Mouse (Mus musculus) hindbrain, embryonic 16.5 days (tissue): ENCODE data around the gene Gm10160. TPM values are rescaled to one million over a fixed set of nuclear protein-coding genes. Genes with fewer than 3 reads are reported as not detected.
"Not testable (repeated sequence)": the region's sequence is repeated elsewhere in the genome, so short reads cannot be mapped to it uniquely, and the experiment has no call there.

Source experiments
- ATAC-seq: fragments of 200-750 bp; cut with Nextera tagmentation; 2 replicates; pipeline ENCODE4 v1.8.0; 2017; ENCODE audit warnings: moderate TSS enrichment, moderate library complexity
- H3K27ac ChIP-seq: fragments of 300-500 bp; sonication (generic); 2 replicates; pipeline ENCODE4 v1.5.1; 2014; ENCODE audit warnings: low read depth, mild to moderate bottlenecking, control low read depth, low read length, moderate library complexity
- H3K27me3 ChIP-seq: fragments of 300-500 bp; sonication (generic); replicated peaks from 2 replicates; pipeline ENCODE4 v1.6.1; 2014; ENCODE audit warnings: low read length; ENCODE audit not compliant: control insufficient read depth, insufficient read depth
- H3K36me3 ChIP-seq: fragments of 300-500 bp; sonication (generic); 2 replicates; pipeline ENCODE4 v1.6.1; 2014; ENCODE audit warnings: mild to moderate bottlenecking, low read length, moderate library complexity, mixed read lengths; ENCODE audit not compliant: control insufficient read depth, insufficient read depth
- H3K4me1 ChIP-seq: fragments of 300-500 bp; sonication (generic); 2 replicates; pipeline ENCODE4 v1.6.1; 2014; ENCODE audit warnings: low read depth, low read length; ENCODE audit not compliant: control insufficient read depth, insufficient read depth
- H3K4me2 ChIP-seq: fragments of 300-500 bp; sonication (generic); 2 replicates; pipeline ENCODE4 v1.6.1; 2014; ENCODE audit warnings: mild to moderate bottlenecking, low read length, control low read depth, moderate library complexity
- H3K4me3 ChIP-seq: fragments of 300-500 bp; sonication (generic); 2 replicates; pipeline ENCODE4 v1.5.1; 2014; ENCODE audit warnings: mild to moderate bottlenecking, low read length, control low read depth, moderate library complexity
- H3K9ac ChIP-seq: fragments of 300-500 bp; sonication (generic); 2 replicates; pipeline ENCODE4 v1.6.1; 2014; ENCODE audit warnings: low read depth, mild to moderate bottlenecking, control low read depth, low read length, moderate library complexity
- H3K9me3 ChIP-seq: fragments of 300-500 bp; sonication (generic); 2 replicates; pipeline ENCODE4 v1.6.1; 2014; ENCODE audit warnings: mild to moderate bottlenecking, low read length, moderate library complexity; ENCODE audit not compliant: control insufficient read depth
- WGBS: fragments of 180-500 bp; shearing (Covaris S2); extraction: QIAGEN DNeasy Blood & Tissue Kit; methylation state at CpG from one replicate; pipeline ENCODE4 v1.1.7; 2014; 5-methylcytosine and 5-hydroxymethylcytosine counted together
- polyA plus RNA-seq: library from polyadenylated mRNA; unstranded; fragments of >200 nt; fragmentation: Nextera tagmentation; extraction: Ambion mirVana; gene quantifications from 2 replicates; pipeline ENCODE4 v1.2.1, GENCODE M21; 2015

Gm10160 gene
- polyA plus RNA-seq, 1 experiment from 2014 or later = not detected

DNA sequence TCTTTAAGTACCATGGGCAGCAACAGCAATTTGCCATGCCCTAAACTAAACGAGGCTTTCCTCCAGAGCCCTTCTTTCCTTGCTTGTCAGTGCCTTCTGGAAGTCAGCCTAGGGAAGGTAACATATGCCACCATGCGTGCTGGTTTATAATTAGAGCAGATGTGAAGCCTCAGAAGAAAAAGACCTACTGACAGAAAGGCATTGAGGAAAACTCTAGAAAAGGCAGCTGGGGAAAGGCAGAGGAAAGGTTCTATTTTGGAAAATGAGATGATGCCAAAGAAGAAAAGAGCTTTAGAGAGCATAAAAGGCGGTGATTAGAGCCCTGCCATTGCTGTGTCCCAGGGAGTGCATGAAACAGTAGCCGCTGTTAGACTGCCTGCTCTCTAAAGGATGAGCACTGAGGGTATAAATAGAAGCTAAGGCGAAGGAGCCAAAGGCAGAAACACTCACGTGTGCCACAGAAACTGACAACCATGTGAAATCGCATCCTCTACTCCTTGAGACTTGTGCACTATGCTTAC lies 14.9 kb downstream of the Gm10160 start:
- WGBS = 53% methylated on average over 7 of the region's 7 CpGs

DNA sequence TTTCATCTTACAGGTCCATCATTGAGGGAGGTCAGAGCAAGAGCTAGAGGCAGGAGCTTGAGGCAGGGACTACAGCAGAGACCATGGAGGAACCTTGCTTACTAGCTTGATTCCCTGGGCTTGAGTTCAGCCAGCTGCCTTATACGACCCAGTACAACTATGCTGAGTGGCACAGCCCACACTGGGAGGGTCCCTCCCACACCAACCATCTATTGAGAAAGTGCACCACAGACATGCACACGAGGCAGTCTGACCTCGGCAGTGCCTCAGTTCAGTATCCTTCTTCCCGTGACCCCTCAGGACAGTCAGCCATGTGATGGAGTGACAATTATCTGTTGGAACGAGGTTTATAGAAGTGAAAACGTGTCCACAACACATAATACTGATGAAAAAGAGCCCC lies 15.8 kb downstream of the Gm10160 start:
- Histone ChIP-seq H3K27ac (no peak overlapping the region), H3K4me2 (no peak overlapping the region), H3K9ac (no peak overlapping the region), H3K4me3 (no peak overlapping the region), H3K4me1 (no peaks in the 10 kb centered on the region), H3K36me3 (no peaks in the 10 kb centered on the region), H3K27me3 (no peaks in the 10 kb centered on the region), H3K9me3 (no peaks in the 10 kb centered on the region)
- no peak; the same call in 1 of the 2 replicates for ATAC-seq
- WGBS = 61% methylated on average over 6 of the region's 6 CpGs

More for the DNA sequence above, 14.9 kb downstream of the Gm10160 start:
- Histone ChIP-seq H3K36me3 (no peaks in the 10 kb centered on the region), H3K4me1 (no peaks in the 10 kb centered on the region), H3K9me3 (no peaks in the 10 kb centered on the region), H3K27ac (no peak overlapping the region), H3K4me3 (no peak overlapping the region), H3K27me3 (no peaks in the 10 kb centered on the region), H3K9ac (no peak overlapping the region), H3K4me2 (no peak overlapping the region)
- no peak for ATAC-seq

DNA sequence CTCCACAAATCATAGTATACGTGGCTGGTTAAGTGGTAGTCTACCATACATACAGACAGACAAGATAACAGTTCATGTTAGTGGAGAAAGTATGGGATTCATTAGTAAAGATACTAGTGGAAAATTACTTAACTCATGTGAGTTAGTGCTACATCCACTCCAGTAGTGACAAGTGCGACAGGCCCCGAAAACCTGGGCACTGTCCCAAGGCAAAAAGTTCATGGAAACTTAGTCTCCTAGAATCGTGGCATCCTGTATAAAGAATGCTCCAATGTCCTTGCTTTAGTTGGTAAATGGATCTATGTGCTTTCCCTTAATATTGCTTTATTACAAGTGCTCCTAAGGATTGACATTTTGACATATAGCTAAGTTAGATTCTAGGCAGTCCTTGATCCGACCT lies 17.8 kb downstream of the Gm10160 start:
- not testable (repeated sequence) for ATAC-seq, H3K4me3 ChIP-seq, H3K27ac ChIP-seq, H3K4me1 ChIP-seq, H3K4me2 ChIP-seq, H3K9ac ChIP-seq, H3K27me3 ChIP-seq, H3K36me3 ChIP-seq, H3K9me3 ChIP-seq
- WGBS = 90% methylated on average over 5 of the region's 5 CpGs

DNA sequence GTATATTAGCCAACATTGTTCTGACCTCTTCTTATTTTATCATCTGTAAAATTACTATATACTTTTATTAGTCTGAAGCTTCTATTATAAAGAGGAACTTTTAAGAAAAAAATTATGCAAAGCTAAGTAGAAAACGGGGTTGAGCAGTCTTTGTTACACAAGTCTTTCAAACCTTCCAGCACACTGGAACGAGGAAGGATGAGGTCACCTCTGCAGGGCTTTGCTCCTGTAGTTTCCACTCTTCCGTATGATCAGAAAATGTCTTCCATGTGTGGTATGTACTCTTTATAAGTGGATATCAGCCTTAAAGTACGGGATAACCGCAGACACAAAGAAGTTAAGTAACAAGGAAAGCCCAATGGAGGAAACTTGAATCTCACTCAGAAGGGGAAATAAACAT lies 20.2 kb downstream of the Gm10160 start:
- H3K4me1 ChIP-seq = no peaks in the 10 kb centered on the region
- H3K36me3 ChIP-seq = no peaks in the 10 kb centered on the region
- H3K27ac ChIP-seq = no peak overlapping the region
- H3K4me3 ChIP-seq = no peak overlapping the region
- WGBS = 87% methylated on average over 5 of the region's 5 CpGs
- no peak for ATAC-seq
- no peak overlapping the region for H3K4me2 ChIP-seq
- no peaks in the 10 kb centered on the region for H3K27me3 ChIP-seq
- no peak overlapping the region for H3K9ac ChIP-seq
- H3K9me3 ChIP-seq = no peaks in the 10 kb centered on the region

DNA sequence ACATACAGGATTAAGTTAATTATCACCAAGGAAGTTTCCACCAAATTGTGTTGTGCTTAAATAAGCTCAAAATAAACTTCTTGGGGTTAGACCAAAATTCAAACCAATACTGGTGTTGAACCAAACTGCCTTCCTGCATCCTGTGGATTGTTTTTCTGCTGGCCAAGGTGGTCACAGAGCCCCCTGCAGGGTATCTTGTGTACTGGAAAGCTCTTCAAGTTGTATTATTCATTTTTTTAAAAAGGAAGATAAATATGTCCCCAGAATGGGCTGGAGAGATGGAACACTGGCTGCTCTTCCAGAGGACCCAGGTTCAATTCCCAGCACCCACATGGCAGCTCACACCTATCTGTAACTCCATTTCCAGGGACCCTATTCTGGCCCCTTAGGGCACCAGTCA lies 20.7 kb downstream of the Gm10160 start:
- Histone ChIP-seq H3K4me2 (no peak overlapping the region), H3K4me1 (no peaks in the 10 kb centered on the region), H3K9ac (no peak overlapping the region), H3K27me3 (no peaks in the 10 kb centered on the region), H3K4me3 (no peak overlapping the region), H3K36me3 (no peaks in the 10 kb centered on the region), H3K27ac (no peak overlapping the region), H3K9me3 (no peaks in the 10 kb centered on the region)
- ATAC-seq = no peak

DNA sequence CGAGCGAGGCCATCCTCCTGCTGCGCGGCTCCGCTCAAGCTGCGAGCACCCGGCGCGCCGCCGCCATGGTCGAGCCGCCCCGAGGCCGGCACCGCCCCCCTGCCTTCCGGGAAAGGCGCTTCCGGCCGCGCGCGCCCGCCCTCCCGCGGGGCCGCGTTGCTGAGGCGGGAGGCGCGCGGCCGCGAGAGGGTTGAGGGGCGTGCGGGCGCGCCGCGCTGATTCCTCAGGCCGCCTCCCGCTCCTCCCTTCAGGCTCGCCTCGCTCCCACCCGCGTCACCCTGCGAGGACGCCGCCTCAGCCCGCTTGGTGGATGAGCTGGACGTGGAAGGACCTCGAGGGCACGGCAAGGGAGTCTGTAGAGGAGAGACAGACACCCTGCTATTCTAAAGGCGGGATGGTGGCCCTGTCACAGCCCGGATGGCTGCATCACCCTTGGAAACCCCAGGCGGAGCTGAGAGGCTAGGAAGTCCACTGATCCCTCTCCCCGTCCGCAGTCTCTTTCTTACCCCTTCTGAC lies 26.2 kb downstream of the Gm10160 start, which contains the start of gene Btbd1:
Gene Btbd1, minus strand, starts transcription at position 53 of the 516 bp plus-strand sequence.
- Histone ChIP-seq H3K36me3 (no peaks in the 10 kb centered on the region), H3K4me3 (peak within 1 kb of the TSS; percentile 86), H3K4me2 (peak within 1 kb of the TSS; percentile 86), H3K27ac (peak within 1 kb of the TSS; percentile 98), H3K27me3 (no peaks in the 10 kb centered on the region), H3K9ac (peak within 1 kb of the TSS; percentile 93), H3K4me1 (peaks cover 30% of the 10 kb centered on the region), H3K9me3 (no peaks in the 10 kb centered on the region)
- ATAC-seq = peak; percentile 92
- under 1% methylated on average over 36 of the region's 58 CpGs for WGBS

DNA sequence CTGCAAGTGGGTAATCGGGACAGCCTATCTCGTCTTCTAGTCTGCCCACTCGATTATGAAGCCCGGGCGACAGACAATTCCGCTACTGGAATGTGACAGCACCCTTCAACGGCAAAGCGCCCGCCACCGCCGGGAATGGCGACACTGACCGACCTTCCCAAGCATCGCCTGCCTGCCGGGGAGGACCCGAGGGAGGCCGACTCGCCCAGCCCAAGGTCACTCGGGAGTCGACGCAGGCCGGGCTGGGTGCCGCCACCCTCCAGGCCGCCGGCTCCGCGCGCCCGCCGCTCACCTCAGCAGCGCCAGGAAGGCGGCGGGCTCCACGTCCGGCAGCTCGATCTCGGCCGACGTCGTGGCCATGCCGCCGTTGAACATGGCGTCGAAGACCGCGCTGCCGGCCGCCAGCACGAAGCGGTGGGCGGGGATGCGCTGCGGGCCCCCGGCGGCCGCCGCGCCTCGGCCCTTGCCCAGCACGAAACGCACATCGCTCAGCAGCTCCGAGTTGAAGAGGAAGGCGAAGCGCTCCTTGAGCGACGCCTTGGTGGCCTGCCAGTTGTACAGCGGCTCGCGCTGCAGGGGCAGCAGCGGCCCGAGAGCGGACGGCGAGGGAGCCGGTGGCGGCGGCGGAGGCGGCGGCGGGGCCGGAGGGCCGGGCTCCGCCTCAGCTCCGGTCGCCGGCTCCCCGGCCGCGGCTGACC lies 26.8 kb downstream of the Gm10160 start:
- under 1% methylated on average over 65 of the region's 91 CpGs for WGBS
- Histone ChIP-seq H3K4me3 (peak overlapping the region; percentile 86), H3K27ac (peak overlapping the region; percentile 98), H3K9me3 (no peaks in the 10 kb centered on the region), H3K36me3 (no peaks in the 10 kb centered on the region), H3K4me1 (peaks cover 30% of the 10 kb centered on the region), H3K9ac (peak overlapping the region; percentile 93), H3K4me2 (peak overlapping the region; percentile 86), H3K27me3 (no peaks in the 10 kb centered on the region)
- peak; percentile 80 for ATAC-seq

DNA sequence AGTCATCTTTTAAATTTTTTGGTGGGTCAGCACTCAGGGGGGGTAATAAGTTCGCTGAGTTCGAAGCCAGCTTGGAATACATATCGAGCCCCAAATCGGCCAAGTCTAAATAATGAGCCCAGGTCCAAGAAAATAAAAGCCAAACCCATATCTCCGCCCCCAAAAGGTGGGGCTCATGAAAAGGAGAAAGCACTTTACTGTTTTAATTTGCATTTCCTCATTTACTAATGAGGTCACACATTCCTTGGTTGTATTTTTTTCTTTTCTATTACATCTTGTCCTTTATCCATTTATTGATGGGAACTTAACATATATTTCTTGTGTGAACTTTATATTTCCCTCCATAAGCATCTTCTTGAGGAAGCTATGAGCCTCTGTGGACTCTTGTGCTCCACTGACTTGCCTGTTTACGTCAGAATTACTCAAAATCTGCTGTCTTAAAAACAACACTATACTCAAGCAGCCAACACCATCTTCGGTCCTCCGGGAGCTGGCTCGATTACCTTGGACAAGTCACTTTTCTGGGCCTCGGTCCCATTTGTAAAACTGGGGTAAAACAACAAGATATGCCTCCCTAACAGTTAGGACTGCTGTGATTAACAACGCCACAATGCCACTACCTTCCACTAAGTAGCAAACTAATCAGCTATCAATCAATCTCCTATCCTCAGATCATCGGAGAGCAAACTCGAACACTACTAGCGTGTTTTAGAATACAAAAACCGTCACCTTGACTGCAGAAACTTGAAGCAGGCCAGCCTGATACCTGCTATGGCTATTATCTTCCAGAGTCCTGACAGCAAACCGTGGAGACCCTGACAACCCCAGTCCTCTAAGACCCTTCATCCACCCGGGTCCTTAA lies 27.6 kb downstream of the Gm10160 start:
- peak overlapping the region; percentile 93 for H3K9ac ChIP-seq
- peaks cover 30% of the 10 kb centered on the region for H3K4me1 ChIP-seq
- no peaks in the 10 kb centered on the region for H3K9me3 ChIP-seq
- H3K27me3 ChIP-seq = no peaks in the 10 kb centered on the region
- peak overlapping the region; percentile 86 for H3K4me2 ChIP-seq
- H3K4me3 ChIP-seq = peak overlapping the region; percentile 86
- H3K36me3 ChIP-seq = no peaks in the 10 kb centered on the region
- WGBS = 25% methylated on average over 17 of the region's 17 CpGs
- H3K27ac ChIP-seq = peak overlapping the region; percentile 98
- 0 out of 2 replicates have a peak, but pooled peaks have one; percentile 4 for ATAC-seq

DNA sequence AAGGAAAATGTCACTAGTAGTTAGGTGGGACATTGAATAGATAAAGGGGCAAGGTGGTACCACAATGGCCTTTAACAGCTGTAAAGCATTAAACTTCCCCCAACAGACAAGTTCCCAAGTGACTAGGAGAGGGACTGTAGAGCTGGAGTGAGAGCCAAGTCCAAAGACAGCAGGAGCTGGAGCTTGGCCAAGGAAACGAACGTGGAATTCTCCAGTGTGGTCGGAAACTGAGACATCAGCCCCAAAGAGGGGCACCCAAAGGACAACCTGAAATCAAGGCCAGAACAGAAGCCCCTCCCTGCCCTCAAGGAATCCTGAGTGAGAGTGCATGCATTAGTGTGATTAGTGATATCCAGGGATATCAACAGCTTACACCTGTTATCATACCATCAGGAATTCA lies 30.2 kb downstream of the Gm10160 start:
- Histone ChIP-seq H3K4me3 (no peak overlapping the region), H3K9me3 (no peaks in the 10 kb centered on the region), H3K27ac (no peak overlapping the region), H3K27me3 (no peaks in the 10 kb centered on the region), H3K4me1 (peaks cover 30% of the 10 kb centered on the region), H3K4me2 (peak overlapping the region; percentile 32), H3K9ac (no peak overlapping the region), H3K36me3 (no peaks in the 10 kb centered on the region)
- WGBS = 37% methylated on average over 3 of the region's 3 CpGs
- no peak for ATAC-seq
